Mouse (Mus musculus): ENCODE data around the gene Enpp7. TPM values are rescaled to one million over a fixed set of nuclear protein-coding genes. Genes with fewer than 3 reads are reported as not detected.

The Enpp7 gene
- polyA plus RNA-seq, 1 experiment from 2014 or later, result not detected

DNA sequence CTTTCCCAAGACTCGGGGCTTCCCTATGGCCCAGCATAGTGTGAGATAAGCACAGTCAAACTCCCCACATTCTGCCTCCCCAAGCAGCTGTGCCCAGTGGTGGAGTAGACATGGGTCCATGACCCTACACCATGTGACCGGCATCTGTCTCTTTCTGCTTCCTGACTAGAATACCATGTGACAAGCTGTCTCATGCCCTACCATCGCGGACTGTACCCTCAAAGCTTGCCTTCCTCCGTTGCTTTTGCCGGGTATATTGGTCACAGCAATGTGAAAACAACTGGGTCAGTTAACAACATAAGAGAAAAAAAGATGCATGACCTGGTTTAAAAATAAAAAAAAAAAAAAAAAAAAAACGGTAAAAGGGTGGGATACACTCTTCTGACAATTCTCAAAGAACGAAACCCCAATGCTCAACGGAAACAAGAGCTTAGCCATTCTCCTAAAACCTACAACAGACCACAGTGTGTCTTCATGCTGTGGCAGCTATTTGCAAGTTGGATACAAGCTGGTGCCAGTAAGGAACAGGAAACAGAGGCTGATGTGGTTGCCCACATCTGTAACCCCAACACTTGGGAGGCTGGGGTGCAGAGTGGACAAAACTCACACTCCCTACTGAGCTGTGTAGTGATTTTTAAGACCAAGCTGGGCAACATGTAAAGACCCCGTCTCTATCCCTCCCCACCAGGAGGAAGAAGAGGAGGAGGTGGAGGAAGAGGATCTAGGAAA is 17.7 kb downstream of the Enpp7 start:
- WGBS, result 89% methylated on average over 10 of the region's 10 CpGs
- Histone ChIP-seq H3K36me3 (ENCODE audit: control insufficient read depth, insufficient read depth) (no peaks in the 10 kb centered on the region), H3K4me3 (replicated peaks; ENCODE audit: low read length) (no peak overlapping the region), H3K9me3 (ENCODE audit: control insufficient read depth, low read length) (peaks cover 3% of the 10 kb centered on the region; the same call in 1 of the 2 replicates), H3K27me3 (replicated peaks; ENCODE audit: control insufficient read depth, insufficient read depth, low read length) (0 out of 2 replicates have a peak, but pooled peaks cover 2% of the 10 kb centered on the region), H3K4me1 (replicated peaks; ENCODE audit: control insufficient read depth, insufficient read depth, low read length) (no peaks in the 10 kb centered on the region), H3K4me2 (ENCODE audit: low read length) (no peak overlapping the region), H3K27ac (ENCODE audit: low read length) (no peak overlapping the region), H3K9ac (replicated peaks; ENCODE audit: low read depth, low read length) (no peak overlapping the region)
- no peak for ATAC-seq

DNA sequence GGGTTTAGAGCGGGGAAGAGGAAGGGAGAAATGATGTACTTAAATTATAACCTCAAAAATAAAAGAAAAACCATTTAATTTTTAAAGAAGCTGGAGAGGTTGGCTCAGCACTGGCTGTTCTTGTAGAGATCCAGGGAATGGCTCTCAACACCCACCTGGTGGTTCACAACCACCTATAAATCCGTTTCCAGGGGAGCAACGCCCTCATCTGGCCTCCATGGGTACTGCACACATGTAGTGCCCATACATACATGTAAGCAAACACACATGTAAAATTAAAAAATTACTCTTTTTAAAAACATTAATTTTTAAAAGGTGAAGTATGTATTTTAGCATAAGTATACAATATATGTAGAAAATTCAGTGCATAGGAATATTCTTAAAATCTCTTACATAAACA is 18.5 kb downstream of the Enpp7 start:
- H3K9me3 ChIP-seq (ENCODE audit: control insufficient read depth, low read length), result no peaks in the 10 kb centered on the region
- WGBS, result 63% methylated on average over 3 of the region's 3 CpGs
- 0 out of 2 replicates have a peak, but pooled peaks cover 1% of the 10 kb centered on the region for H3K27me3 ChIP-seq (replicated peaks; ENCODE audit: control insufficient read depth, insufficient read depth, low read length)
- H3K4me2 ChIP-seq (ENCODE audit: low read length), result no peak overlapping the region
- H3K4me1 ChIP-seq (replicated peaks; ENCODE audit: control insufficient read depth, insufficient read depth, low read length), result no peaks in the 10 kb centered on the region
- H3K9ac ChIP-seq (replicated peaks; ENCODE audit: low read depth, low read length), result no peak overlapping the region
- H3K4me3 ChIP-seq (replicated peaks; ENCODE audit: low read length), result no peak overlapping the region
- H3K36me3 ChIP-seq (ENCODE audit: control insufficient read depth, insufficient read depth), result no peaks in the 10 kb centered on the region
- no peak for ATAC-seq
- no peak overlapping the region for H3K27ac ChIP-seq (ENCODE audit: low read length)

DNA sequence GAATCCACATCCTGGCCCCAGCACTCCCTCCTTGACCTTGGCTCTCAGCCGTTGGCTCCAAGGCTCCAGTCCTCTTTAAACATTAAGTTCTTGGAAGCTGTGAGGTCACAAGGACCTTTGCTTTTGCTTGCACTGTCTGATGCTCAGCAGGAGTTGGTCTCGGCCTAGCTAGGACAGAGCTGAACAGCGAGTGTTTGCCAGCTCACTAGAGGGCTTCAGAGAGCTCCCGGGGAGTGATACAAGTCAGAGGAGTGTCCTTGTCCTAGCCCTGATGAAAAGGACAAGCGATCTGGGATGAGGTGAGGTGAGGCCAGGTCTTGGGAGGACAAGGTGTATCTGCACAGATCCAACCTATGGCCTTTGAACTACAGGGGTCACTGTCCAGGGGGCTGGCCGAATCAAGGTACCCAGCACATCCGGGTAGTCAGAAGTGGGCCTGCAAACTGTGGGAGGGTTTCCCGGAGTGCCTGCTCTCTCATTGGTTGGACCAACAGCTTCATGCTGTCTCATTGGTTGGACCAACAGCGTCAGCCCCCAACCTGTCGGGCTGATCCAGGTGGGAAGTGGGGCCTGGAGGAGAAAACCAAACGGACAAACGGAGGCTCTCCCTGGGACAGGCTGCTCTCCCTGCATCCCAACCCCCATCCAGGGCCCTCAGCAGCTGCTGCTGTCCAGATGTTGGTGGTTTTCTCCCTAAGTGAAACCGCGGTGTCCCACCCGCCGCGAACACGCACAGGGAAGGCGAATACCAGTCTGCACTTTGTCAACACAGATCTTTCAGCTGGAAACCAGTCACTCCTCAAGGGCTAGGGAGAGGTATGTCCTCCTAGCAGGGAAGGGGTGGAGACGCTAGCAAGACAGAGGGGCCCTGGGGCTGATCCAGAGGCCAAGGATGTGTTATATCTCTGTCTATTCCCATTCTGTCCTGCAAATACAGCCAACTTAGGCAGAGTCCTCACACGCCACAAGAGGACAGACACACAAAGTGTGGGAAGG is 19.8 kb downstream of the Enpp7 start:
- no peaks in the 10 kb centered on the region for H3K27me3 ChIP-seq (replicated peaks; ENCODE audit: control insufficient read depth, insufficient read depth, low read length)
- H3K9me3 ChIP-seq (ENCODE audit: control insufficient read depth, low read length), result no peaks in the 10 kb centered on the region
- H3K9ac ChIP-seq (replicated peaks; ENCODE audit: low read depth, low read length), result no peak overlapping the region
- no peaks in the 10 kb centered on the region for H3K4me1 ChIP-seq (replicated peaks; ENCODE audit: control insufficient read depth, insufficient read depth, low read length)
- H3K27ac ChIP-seq (ENCODE audit: low read length), result no peak overlapping the region
- H3K36me3 ChIP-seq (ENCODE audit: control insufficient read depth, insufficient read depth), result no peaks in the 10 kb centered on the region
- 23% methylated on average over 21 of the region's 21 CpGs for WGBS
- no peak for ATAC-seq
- peak overlapping the region; percentile 14 for H3K4me3 ChIP-seq (replicated peaks; ENCODE audit: low read length)
- H3K4me2 ChIP-seq (ENCODE audit: low read length), result peak overlapping the region; percentile 27

DNA sequence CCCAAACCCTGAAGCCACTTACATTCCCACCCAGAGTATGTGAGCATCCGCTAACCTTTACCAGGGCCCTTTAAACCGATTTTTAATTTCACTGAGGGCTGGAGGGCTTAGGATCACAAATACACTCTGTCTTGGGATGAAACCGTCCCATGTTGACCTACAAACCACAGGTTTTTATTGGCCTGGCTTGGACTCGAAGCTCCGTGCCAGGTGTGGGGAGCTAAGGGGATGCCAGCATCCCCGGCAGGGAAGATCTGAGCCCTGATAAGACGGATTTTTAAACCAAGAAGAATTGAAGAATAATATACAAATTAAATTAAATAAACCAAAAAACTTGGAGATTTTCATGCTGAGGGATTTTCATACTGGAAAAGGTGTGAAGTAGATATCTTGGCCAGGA is 26.5 kb downstream of the Enpp7 start:
- H3K4me3 ChIP-seq (replicated peaks; ENCODE audit: low read length), result no peak overlapping the region
- H3K4me1 ChIP-seq (replicated peaks; ENCODE audit: control insufficient read depth, insufficient read depth, low read length), result no peaks in the 10 kb centered on the region
- no peaks in the 10 kb centered on the region for H3K27me3 ChIP-seq (replicated peaks; ENCODE audit: control insufficient read depth, insufficient read depth, low read length)
- no peaks in the 10 kb centered on the region for H3K9me3 ChIP-seq (ENCODE audit: control insufficient read depth, low read length)
- no peak for ATAC-seq
- no peaks in the 10 kb centered on the region for H3K36me3 ChIP-seq (ENCODE audit: control insufficient read depth, insufficient read depth)
- no peak overlapping the region for H3K27ac ChIP-seq (ENCODE audit: low read length)
- WGBS, result 82% methylated on average over 7 of the region's 7 CpGs
- H3K9ac ChIP-seq (replicated peaks; ENCODE audit: low read depth, low read length), result no peak overlapping the region
- H3K4me2 ChIP-seq (ENCODE audit: low read length), result no peak overlapping the region

DNA sequence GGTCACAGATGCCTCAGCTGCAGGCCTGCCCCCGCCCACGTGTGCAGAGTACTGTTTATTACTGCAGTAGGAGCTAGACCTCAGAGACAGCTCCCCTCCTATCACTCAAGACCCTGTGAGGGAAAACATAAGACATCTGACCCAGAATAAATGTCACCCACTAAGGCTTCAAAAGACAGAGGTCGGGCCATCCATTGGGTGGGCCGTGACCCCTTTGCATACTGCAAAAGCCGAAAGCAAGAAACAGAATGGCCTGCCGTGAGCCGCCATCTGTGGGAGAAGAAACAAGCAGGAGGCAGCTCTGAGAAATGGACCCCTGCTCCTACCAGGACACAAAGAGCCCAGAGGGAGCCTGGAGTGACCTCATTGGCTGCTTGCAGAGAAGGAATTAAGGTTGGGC is 29.5 kb downstream of the Enpp7 start:
- Histone ChIP-seq H3K27me3 (replicated peaks; ENCODE audit: control insufficient read depth, insufficient read depth, low read length) (peaks cover 6% of the 10 kb centered on the region; the same call in 1 of the 2 replicates), H3K4me3 (replicated peaks; ENCODE audit: low read length) (no peak overlapping the region), H3K4me1 (replicated peaks; ENCODE audit: control insufficient read depth, insufficient read depth, low read length) (peaks cover 11% of the 10 kb centered on the region), H3K9ac (replicated peaks; ENCODE audit: low read depth, low read length) (no peak overlapping the region), H3K27ac (ENCODE audit: low read length) (no peak overlapping the region), H3K36me3 (ENCODE audit: control insufficient read depth, insufficient read depth) (no peaks in the 10 kb centered on the region), H3K9me3 (ENCODE audit: control insufficient read depth, low read length) (no peaks in the 10 kb centered on the region), H3K4me2 (ENCODE audit: low read length) (no peak overlapping the region)
- no peak for ATAC-seq
- WGBS, result 53% methylated on average over 7 of the region's 7 CpGs

DNA sequence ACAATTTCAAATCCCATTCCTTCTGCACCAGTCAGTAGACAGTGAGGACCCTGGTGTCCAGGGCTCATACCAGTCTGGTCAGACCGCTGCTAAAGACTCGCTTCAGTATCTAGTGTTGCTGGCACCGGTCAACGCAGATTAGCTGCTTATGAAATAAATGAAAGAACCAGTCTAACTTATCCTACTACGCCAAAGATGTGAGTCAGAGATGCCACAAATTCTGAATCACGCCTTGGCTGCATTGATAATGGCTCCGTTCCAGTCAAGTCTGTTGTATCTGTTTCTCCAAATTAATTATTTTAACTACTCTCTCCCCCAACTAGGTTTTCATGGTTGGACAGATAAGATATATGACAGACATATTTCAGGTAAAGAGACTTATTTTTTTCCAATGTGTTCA is 33.2 kb downstream of the Enpp7 start:
- no peak overlapping the region for H3K4me3 ChIP-seq (replicated peaks; ENCODE audit: low read length)
- no peak overlapping the region for H3K4me2 ChIP-seq (ENCODE audit: low read length)
- H3K36me3 ChIP-seq (ENCODE audit: control insufficient read depth, insufficient read depth), result no peaks in the 10 kb centered on the region
- ATAC-seq, result no peak
- H3K4me1 ChIP-seq (replicated peaks; ENCODE audit: control insufficient read depth, insufficient read depth, low read length), result peaks cover 37% of the 10 kb centered on the region
- no peaks in the 10 kb centered on the region for H3K9me3 ChIP-seq (ENCODE audit: control insufficient read depth, low read length)
- WGBS, result 85% methylated on average over 7 of the region's 7 CpGs
- H3K9ac ChIP-seq (replicated peaks; ENCODE audit: low read depth, low read length), result no peak overlapping the region
- H3K27me3 ChIP-seq (replicated peaks; ENCODE audit: control insufficient read depth, insufficient read depth, low read length), result peaks cover 6% of the 10 kb centered on the region; the same call in 1 of the 2 replicates
- H3K27ac ChIP-seq (ENCODE audit: low read length), result no peak overlapping the region

DNA sequence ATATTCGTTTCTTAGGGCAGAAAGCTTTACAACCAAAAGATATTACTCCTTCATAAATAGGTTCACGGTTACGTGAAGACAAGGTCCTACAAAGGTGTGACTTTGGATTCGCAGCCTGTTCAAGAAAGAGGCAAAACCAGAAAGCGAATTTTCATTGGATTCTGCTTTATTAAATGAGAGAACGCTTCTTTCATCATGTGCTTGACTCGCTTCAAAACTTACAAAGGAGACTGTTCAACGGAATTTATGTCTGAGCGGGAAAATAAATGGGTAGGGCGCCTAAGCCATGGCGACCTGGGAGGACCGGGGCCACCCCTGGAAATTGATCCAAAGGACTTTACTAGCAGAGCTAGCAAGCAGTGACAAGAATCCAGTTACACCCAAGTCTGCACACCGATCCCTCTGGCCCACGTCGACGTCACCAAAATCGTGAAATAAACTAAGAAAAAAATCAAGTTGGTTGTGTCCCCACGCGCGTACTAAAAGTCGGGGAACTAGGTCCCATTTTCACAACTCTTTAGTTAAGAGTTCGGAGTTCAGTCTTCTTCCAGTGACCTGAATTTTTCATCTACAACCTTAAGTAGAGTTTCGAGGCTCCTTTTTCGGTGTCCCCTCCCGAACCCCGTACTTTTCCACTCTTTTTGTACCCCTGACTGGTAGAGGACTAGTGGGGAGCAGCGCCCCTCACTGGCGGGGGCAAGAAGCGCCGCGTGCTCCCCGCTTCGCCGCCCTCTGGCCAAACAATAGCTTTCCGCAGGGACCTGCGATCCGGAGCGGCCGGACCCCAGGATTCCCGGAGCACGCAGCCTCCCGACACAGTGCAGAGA is 34.3 kb downstream of the Enpp7 start:
- H3K27me3 ChIP-seq (replicated peaks; ENCODE audit: control insufficient read depth, insufficient read depth, low read length), result peaks cover 6% of the 10 kb centered on the region; the same call in 1 of the 2 replicates
- peak overlapping the region; percentile 54 for H3K4me3 ChIP-seq (replicated peaks; ENCODE audit: low read length)
- peak overlapping the region; percentile 81 for H3K27ac ChIP-seq (ENCODE audit: low read length)
- no peak for ATAC-seq
- peaks cover 42% of the 10 kb centered on the region for H3K4me1 ChIP-seq (replicated peaks; ENCODE audit: control insufficient read depth, insufficient read depth, low read length)
- WGBS, result 3% methylated on average over 42 of the region's 42 CpGs
- H3K9ac ChIP-seq (replicated peaks; ENCODE audit: low read depth, low read length), result peak overlapping the region; percentile 92
- H3K4me2 ChIP-seq (ENCODE audit: low read length), result peak overlapping the region; percentile 54
- H3K36me3 ChIP-seq (ENCODE audit: control insufficient read depth, insufficient read depth), result peaks cover 9% of the 10 kb centered on the region
- no peaks in the 10 kb centered on the region for H3K9me3 ChIP-seq (ENCODE audit: control insufficient read depth, low read length)

DNA sequence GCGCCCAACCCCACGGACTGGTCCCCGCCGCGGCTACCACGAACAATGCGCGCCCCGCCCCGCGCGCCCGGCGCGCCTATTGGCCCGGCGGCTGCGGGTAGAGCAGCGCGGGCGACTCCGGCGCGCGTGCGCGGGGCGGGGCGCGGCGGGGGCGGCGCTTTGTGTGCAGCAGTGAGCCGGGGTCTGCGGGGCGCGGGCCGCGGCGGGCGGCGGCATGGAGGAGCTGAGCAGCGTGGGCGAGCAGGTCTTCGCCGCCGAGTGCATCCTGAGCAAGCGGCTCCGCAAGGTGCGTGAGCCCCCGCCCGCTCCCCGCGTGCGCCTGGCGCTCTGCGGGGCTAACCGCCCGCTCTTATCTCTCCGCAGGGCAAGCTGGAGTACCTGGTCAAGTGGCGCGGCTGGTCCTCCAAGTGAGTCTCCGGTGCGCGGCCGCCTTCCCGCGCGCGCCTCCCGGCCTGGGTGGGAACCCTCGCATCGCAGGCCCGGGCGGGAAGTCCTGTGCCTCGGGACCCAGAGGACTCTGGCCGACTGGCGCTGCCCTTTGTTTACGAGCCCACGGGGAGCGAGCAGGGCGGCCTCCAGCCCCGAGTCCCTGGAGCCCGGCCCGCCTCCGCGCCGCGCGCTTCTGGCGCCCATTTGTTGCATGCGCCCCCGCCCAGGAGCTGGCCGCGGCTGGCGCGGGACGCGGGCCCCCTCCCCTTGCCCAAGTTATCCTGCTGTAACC is 35.1 kb downstream of the Enpp7 start, which contains the start of gene Cbx2:
Gene Cbx2 (plus strand): TSS at position 68 of the 721 bp plus-strand sequence.
- peak within 1 kb of the TSS; percentile 78 for H3K4me2 ChIP-seq (ENCODE audit: low read length)
- WGBS, result under 1% methylated on average over 88 of the region's 99 CpGs
- peak within 1 kb of the TSS; percentile 81 for H3K27ac ChIP-seq (ENCODE audit: low read length)
- H3K9me3 ChIP-seq (ENCODE audit: control insufficient read depth, low read length), result no peaks in the 10 kb centered on the region
- H3K27me3 ChIP-seq (replicated peaks; ENCODE audit: control insufficient read depth, insufficient read depth, low read length), result peaks cover 6% of the 10 kb centered on the region; the same call in 1 of the 2 replicates
- H3K36me3 ChIP-seq (ENCODE audit: control insufficient read depth, insufficient read depth), result peaks cover 17% of the 10 kb centered on the region
- peak; percentile 97 for ATAC-seq
- H3K4me1 ChIP-seq (replicated peaks; ENCODE audit: control insufficient read depth, insufficient read depth, low read length), result peaks cover 42% of the 10 kb centered on the region
- H3K9ac ChIP-seq (replicated peaks; ENCODE audit: low read depth, low read length), result peak within 1 kb of the TSS; percentile 92
- H3K4me3 ChIP-seq (replicated peaks; ENCODE audit: low read length), result peak within 1 kb of the TSS; percentile 54

All from forebrain, embryonic 16.5 days (tissue).